Mouse (Mus musculus): Measurements from ENCODE around the gene Mapk1.
"Not testable (repeated sequence)": the region's sequence is repeated elsewhere in the genome, so short reads cannot be mapped to it uniquely, and the experiment has no call there.

Mapk1 gene

GRCm38 (mm10) chr16:16983131-16983533, at the start of gene Mapk1:
Gene Mapk1, plus strand, starts transcription at chr16:16983382.
- DNase-seq, result peak; percentile 96 to 98

DNA sequence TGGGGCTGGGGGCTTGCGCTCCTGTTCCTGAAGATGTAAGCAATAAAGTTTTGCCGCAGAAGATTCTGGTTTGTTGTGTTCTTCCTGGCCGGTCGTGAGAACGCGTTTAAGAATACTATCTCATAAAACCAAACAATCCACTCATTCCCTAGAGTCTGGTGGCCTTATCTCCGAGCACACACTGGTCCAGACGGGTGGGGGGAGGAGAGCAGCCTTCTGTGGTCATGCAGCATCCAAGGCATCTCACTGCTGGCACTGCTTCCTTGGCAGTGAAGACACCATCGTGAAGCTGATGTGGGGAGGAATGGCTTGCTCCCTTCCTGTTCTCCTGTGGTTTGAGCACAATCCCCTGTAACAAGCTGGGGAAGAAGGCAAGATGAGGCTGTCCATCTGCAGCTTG, 43.6 kb upstream of the Mapk1 start:
- DNase-seq, result no peak

GRCm38 (mm10) chr16:16941078-16941477, 42.1 kb upstream of the Mapk1 start:
- no peak for DNase-seq

- no peak for DNase-seq
Measured at GRCm38 (mm10) chr16:16958575-16958974, 24.6 kb upstream of the Mapk1 start.

DNA sequence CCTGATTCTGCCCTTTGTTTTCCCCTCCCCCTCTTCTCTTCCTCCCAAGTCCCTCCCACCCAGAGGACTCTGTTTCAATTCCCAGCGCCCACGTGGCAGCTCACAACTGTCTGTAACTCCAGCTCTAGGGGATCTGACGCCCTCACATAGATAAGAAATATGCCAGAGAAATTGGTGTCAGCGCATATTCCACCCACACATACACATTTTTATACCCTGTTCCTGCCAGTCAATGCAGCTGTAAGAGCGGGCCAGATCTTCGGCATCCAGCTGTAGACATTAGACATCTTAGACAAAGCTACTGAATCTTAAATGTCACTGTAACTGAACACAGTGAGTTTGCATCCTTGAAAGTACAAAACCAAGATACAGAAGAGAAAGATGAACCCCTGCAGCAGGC, 23.3 kb upstream of the Mapk1 start:
- no peak for DNase-seq

- no peak for DNase-seq
Measured at GRCm38 (mm10) chr16:16965149-16965548, 18.0 kb upstream of the Mapk1 start.

DNA sequence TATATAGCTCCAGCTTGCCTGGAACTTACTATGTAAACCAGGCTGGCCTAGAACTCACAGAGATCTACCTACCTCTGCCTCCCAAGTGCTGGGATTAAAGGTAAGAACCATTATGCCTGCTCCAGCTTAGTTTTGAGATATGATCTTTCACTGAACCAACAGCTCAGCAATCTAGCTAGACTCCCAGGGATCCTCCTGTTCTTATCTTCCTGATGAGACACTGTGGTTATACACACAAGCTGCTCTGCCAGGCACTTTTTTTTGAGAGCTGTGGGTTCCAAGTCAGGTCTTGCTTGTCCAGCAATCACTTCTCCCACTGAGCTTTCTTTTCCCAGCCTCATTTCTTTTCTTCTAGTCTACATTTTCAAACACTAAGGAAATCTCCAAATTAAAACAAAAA, 16.9 kb upstream of the Mapk1 start:
- DNase-seq, result no peak

GRCm38 (mm10) chr16:16978061-16978460, 5.1 kb upstream of the Mapk1 start:
- DNase-seq, result no peak

DNA sequence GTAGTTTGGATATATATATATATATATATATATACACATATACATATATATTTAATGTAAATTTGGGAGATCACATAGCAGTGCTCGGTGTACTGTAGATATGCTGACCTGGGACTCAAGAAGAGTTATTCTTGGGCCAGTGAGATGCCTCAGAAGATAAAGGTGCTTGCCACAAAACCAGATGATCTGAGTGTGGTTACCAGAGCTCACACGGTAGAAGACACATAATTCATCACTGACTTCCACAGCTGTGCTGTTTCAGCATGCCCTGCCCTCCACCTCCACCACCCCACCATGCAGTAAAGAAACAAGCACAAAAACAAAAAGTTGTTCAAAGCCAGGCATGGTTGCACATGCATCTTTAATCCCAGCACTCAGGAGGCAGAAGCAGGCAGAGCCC, 4.4 kb upstream of the Mapk1 start:
- no peak for DNase-seq

- no peak for DNase-seq
Measured at GRCm38 (mm10) chr16:16982636-16983035, 546 bp upstream of the Mapk1 start.

DNA sequence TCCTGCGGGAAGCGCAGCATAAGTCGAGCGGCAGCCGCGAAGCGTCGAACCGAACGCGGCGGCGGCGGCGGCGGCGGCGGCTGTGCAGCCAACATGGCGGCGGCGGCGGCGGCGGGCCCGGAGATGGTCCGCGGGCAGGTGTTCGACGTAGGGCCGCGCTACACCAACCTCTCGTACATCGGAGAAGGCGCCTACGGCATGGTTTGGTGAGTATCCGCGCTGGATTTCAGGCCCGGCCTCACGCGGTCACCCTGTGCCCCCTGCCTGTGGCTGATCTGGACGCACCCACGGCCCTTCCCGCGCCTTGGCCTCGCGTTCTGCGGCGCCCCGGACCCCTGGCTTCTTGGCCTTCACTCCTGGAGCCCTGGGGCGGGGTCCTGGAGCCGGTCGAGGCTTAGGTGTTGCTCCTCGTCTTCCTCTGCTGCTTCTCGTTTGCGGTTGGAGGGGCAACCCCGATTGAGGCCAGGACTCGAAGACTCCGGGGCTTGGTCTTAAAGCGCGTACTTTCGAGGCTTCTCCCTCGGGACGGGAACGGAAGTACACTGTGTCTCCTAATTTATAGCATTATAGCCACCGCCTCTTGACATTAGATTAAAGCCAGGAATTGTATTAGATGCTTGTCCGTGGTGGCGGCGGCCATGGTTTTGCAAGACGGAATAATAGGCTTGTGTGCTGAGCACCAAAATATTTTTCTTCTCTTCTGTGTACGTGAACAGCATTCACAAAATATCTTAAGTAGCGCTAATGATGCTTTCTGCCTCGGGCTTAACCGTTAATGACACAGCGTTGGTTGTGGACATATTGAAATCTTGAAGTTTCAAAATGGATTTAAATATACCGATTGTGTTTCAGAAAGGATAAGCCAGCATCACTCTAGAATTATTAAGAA, 596 bp downstream of the Mapk1 start:
- DNase-seq, result no peak

DNA sequence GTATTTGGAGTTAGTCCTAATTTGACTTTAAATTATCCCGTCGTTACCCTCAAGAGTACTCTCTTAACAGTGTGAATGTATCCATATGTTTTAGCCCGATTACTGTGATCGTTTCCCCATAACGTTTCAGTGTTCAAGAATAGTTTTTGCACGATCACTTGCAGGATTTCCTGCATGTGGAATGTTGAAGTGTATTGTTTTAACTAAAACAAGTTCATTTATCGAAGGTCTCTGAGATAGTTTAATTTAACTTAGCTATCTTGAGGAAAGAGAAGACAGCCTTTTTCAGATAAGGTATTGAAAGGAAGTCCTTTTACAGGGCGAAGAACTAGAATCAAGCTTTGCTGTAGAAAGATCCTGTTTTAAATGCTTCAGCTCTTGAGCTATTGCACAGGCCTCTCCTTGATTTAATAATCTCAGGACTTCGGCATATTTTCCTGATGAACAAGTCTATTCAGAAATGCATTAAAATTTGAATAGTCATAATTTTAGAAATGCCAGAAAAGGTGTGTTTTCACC, 1.3 kb downstream of the Mapk1 start:
- DNase-seq, result no peak

- DNase-seq, result no peak
Measured at GRCm38 (mm10) chr16:16987248-16987647, 4.1 kb downstream of the Mapk1 start.

GRCm38 (mm10) chr16:16988842-16989241, 5.7 kb downstream of the Mapk1 start:
- DNase-seq, result no peak

GRCm38 (mm10) chr16:16990021-16990420, 6.8 kb downstream of the Mapk1 start:
- no peak for DNase-seq

DNA sequence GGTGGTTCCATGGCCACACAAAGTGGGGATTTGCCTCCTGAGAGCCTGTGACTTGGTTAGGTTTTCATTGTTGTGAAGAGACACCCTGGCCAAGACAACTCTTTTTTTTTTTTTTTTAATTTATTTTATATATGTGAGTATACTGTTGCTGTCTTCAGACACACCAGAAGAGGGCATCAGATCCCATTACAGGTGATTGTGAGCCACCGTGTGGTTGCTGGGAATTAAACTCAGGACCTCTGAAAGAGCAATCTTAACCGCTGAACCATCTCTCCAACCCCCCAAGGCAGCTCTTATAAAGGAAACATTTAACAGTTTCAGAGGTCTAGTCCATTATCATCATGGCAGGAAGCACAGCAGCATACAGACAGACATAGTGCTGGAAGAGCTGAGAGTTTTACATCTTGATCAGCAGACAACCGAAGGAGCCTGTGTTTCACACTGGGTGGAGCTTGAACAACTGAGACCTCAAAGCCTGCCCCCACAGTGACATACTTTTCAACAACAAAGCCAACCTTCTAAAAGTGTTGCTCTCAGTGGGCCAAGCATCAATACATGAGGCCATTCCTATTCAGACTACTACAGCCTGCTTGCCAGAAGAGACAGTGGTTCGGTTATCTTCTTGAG, 11.4 kb downstream of the Mapk1 start:
- no peak for DNase-seq

DNA sequence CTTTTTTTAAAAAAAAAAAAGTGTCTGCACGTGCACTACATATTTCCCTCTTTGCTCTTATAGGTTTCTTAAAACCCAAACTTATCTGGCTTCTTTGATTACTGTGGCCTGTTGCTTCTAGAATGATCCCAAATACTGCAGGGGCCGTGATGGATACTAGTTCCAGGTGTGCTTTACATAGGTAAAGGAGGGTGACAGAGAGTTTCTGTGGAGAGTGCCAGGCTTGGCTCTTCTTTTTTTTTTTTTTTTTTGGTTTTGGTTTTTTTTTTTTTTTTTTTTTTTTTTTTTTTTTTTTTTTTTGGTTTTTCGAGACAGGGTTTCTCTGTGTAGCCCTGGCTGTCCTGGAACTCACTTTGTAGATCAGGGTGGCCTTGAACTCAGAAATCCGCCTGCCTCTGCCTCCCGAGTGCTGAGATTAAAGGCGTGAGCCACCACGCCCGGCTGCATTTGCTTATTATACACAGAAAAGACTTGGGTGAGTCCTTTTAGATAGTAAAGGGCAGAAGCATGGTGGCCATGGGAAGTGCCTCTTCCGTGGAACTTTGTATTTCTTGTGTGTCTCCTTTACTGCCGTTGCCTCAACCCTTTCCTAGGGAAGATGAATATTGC, 13.0 kb downstream of the Mapk1 start:
- not testable (repeated sequence) for DNase-seq

- no peak for DNase-seq
Measured at GRCm38 (mm10) chr16:17001109-17001508, 17.9 kb downstream of the Mapk1 start.

GRCm38 (mm10) chr16:17007070-17007469, 23.9 kb downstream of the Mapk1 start:
- DNase-seq, result no peak

GRCm38 (mm10) chr16:17010036-17010435, 26.9 kb downstream of the Mapk1 start:
- no peak for DNase-seq

GRCm38 (mm10) chr16:17012583-17012982, 29.4 kb downstream of the Mapk1 start:
- no peak for DNase-seq

DNA sequence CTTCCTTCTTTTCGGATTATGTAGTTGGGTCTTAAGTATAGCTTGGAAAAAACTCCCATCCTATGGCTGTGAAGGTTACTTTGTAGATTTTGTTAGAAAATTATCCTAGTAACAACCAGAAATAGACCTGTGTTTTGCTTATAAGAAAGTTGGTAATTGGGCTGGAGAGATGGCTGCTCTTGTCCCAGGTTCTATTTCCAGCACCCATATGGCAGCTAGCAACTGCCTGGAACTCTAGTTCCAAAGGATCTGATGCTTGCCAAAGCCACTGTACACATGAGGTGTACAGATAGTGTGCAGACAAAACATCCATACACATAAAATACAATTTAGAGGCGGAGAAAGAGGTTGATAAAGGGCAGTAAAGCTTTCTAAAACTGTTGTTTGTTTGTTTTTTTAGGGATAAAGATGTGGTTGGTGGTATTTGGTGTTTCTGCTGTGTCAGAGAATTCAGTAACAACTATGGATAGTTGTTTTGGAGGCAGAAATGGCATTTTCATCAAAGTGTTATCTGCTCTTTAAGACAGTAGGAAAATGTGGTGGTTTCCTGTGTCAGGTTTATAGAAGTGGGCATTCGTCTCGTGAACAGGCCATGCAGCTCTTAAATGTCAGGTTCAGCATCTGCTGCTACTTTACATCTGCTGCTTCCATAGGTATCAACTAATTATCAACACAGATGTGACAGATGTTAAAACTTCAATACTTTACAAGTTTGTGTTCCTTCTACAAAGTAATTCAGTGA, 32.1 kb downstream of the Mapk1 start:
- no peak for DNase-seq

GRCm38 (mm10) chr16:17015853-17016230, 32.7 kb downstream of the Mapk1 start:
- no peak for DNase-seq
